Mouse (Mus musculus) layer of hippocampus, adult 11-12 months (tissue): ENCODE data around the gene Uimc1.
"Not testable (repeated sequence)": the region's sequence is repeated elsewhere in the genome, so short reads cannot be mapped to it uniquely, and the experiment has no call there.

Source experiments
- DNase-seq: peaks from one replicate; pipeline ENCODE4 v3.0.0; 2022; ENCODE audit warnings: low spot score

Uimc1 gene

GRCm38 (mm10) chr13:55099726-55100478 is at the start of gene Uimc1:
TSS of gene Uimc1 (minus strand) at chr13:55100300.
- peak; percentile 80 for DNase-seq

- DNase-seq, result no peak
Measured at GRCm38 (mm10) chr13:55140271-55140670, 40.2 kb upstream of the Uimc1 start.

DNA sequence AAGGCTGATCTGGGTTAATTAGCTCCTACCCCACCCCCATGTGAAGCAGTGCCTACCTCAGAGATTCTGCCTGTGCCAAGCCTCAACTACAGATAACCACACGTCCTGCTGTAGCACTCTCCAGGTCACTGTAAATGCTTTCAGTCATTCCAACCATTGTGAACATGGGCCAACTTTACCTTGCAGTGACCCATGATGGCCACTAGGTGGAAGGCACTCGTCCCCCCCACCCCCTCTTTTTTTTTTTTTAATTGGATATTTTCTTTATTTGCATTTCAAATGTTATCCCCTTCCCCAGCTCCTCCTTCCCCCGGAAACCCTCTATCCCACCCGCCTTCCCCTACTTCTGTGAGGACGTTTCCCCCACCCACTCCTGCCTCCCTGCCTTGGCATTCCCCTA is 35.3 kb upstream of the Uimc1 start:
- peak; percentile 24 for DNase-seq

- DNase-seq, result no peak
Measured at GRCm38 (mm10) chr13:55133448-55133847, 33.3 kb upstream of the Uimc1 start, which contains the start of gene Gm17617. TSS of gene Gm17617 (minus strand) at chr13:55133548.

GRCm38 (mm10) chr13:55124903-55125302 is 24.8 kb upstream of the Uimc1 start:
- no peak for DNase-seq

DNA sequence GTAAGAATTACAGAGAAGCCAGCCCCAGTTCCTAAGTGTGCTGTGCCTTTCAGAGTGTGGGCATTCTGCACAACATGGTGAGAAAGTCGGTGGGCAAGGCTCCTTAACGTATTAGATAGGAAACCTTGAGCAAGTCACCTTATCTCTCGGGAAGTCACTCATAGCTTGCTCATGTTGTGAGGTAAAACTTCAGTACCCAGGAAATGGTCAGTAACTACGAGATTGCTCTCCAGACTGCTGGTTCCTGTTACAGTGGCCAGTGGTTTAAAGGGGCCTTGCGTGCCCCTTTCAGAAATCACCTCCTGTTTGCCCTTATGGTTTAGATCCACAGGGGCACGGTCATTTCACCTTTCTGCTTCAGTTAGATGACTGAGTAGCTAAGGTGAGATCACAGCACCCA is 14.3 kb upstream of the Uimc1 start:
- DNase-seq, result no peak

DNA sequence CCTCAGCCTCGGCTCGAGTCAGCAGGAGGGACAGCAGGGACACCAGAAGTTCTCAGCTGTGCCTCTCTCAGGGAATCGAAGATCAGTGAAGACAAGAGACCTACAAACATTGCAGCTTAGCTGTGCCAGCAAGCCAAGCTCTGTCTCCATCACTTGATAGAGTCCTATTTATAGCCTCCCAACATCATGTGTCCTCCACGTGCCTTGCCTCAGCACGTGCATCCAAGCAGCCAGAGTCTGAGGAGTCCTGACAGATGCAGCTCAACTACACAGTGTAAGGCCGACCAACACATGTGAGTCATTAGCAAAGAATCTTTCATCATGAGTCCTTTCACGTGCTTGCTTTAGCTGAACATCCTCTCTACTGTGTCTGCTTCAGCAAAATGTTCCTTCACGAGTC is 7.6 kb upstream of the Uimc1 start:
- DNase-seq, result peak; percentile 38

DNA sequence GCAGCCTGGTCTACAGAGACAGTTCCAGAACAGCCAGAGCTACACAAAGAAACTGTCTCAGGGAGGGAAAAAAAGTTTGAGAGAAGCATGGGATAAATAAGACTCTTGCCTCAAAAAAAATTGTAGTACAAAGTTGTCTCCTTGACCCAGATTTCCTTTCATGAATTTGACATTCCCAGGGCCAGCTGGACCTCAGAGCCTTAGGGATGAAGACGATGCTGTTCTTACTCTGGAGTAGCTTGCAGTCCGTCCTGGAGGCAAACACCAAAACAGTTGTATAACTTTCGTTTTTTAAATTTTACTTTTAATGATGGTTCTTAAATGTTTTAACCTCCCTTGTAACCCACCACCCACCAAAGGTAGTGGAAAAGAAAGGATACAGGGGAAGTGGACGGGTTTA is 7.0 kb upstream of the Uimc1 start:
- DNase-seq, result no peak

GRCm38 (mm10) chr13:55105953-55106691 is 6.0 kb upstream of the Uimc1 start:
- DNase-seq, result no peak

DNA sequence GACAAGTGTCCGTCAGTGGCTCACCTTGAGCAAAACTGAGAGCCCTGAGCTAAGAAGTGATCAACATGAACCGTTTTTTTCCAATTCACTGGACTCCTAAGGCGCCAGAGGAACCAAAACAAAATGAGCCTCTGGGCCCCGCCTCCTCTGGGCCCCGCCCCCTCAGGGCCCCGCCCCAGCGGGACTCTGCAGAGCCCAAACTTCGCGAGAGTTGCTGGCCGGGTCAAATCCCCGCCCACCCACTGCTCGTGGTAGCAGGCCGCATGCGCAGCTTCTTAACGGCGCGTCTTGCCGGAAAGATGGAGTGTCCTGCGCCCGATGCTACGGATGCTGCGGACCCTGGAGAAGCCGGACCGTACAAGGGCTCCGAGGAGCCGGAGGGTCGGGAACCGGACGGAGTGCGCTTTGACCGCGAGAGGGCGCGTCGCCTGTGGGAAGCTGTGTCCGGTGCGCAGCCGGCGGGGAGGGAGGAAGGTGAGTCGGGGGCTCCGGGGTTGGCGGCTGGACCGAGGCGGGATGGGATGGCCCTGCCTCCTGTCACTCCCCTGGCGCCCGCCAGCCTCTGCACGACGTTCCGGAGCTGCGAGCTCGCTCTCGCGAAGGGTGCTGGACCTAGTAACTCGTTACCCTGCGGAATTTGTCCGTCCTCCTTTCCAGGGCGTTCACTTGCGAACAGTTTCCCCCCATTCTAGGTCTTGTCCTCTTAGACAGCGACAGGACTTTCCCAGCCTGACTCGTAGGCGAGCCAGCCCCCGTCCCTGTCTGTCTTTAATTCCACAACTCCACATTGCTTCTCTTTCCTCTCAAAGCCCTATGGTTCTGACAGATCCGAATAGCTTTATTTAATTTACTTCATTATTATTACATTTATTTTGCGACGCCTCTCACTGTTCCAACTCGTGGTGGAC is 5.2 kb upstream of the Uimc1 start, which contains the start of gene Zfp346:
Gene Zfp346 (plus strand): TSS at position 267 of the 908 bp plus-strand sequence.
- DNase-seq, result peak; percentile 98

GRCm38 (mm10) chr13:55103351-55103750 is 3.3 kb upstream of the Uimc1 start:
- no peak for DNase-seq

DNA sequence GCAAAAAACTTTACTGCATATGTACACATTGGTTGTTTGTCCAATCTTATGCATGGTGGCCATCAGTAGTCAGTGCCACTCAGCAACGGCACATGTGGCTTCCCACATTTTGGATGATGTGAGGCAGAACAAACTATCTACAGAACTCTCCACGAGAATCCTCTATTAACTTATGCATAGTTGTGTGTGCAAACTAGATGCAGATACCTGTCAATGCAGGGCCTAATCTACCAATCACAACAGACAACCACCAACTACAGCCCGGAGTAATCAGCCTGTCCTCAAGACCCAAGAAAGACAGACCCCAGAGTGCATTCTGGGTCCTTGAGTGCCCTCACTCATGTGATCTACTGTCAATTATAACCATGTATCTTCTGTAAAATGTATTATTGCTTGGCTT is 2.3 kb upstream of the Uimc1 start:
- no peak for DNase-seq

DNA sequence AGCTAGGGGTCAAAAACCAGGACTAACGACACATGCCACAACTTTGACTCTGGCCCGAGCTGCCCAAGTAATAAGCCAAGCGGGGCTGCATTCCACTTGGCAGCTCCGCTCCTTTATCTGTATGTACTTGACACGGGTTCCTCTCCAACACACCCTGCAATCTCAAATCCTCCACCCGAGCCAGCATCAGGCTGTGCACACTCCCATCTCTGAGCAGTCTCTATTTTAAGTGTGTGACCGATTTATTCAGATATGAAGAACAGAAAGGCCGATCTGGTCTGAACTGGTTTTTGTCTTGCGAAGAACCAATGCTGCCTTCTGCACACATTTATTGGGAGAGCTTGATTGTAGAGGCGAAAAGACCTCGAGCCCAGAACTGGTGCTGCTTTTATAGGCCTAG is 1.5 kb upstream of the Uimc1 start:
- no peak for DNase-seq

DNA sequence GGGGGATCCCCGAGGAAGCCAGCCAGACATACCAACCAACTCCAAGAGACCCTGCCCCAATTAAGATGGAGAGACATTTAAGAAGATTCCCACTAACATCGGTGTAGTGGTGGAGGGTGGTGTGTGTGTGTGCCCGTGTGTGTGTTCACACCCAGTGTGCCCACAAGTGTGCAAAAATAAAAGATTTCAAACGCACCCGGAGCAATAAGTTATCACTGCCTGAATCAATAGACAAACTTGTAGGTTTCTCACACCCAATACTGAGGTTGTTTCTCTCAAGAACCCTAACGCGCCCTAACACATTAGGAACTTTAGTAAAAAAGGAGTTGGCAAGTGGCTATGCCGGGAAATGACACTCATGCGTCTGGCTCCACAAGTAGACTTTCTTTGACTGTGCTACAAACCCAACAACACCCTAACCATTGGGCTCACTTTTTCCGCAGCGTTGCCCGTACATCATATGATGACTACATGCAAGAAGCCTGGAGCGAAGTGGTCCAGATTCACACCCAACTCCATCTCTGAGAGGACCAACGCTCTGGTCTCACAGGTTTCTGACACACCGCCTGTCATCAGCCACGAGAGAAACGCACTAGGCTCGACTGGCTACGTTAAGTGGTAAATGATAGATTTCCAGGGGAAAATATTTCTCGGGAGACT is 904 bp downstream of the Uimc1 start:
- peak; percentile 41 for DNase-seq

DNA sequence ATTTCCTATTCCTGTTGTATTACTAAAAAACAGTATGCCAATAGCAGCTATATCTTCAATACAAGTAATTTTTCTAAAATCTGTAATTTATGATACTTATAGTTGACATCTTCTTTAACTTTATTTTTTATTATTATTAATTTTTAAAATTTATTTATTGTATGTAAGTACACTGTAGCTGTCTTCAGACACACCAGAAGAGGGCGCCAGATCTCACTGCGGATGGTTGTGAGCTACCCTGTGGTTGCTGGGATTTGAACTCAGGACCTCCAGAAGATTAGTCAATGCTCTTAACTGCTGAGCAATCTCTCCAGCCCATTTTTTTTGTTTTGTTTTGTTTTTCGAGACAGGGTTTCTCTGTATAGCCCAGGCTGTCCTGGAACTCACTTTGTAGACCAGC is 2.3 kb downstream of the Uimc1 start:
- DNase-seq, result not testable (repeated sequence)

- peak; percentile 40 for DNase-seq
Measured at GRCm38 (mm10) chr13:55092588-55092987, 7.5 kb downstream of the Uimc1 start.

DNA sequence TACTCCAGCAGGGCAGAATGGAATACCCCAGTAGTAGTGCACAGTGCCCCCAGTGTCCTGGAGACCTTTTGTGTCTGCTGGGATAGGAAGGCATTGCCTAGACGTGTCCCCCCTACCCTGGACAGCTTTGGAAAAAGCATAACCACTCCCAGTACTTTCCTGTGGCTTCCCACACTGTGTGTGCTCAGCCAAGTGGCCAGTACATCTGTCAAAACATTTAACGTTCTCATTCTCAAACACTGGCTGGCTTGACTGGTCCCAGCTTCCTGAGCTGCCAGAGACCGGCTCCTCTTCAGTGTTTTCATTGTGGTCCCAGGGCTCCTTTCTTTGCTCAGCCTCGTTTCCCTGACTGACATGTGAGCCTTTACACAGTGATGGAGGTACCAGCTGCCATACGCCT is 24.5 kb downstream of the Uimc1 start:
- DNase-seq, result no peak

DNA sequence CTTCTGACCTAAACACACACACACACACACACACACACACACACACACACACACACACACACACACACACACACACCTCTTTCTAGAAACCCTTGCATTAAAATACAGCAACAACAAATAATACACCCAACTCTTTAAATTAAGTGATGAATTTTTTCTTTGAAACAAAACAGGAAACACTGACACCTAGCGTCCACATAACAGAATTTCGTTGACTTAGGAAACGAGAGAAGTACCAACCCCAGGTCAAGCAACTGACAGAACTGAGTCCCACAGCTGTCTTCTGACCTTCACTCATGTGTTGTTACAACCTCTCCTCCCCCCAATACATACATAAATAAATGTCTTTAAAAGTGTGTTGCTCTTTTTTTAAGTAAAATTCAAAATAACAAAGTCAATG is 28.8 kb downstream of the Uimc1 start:
- no peak for DNase-seq

- DNase-seq, result no peak
Measured at GRCm38 (mm10) chr13:55069719-55070118, 30.4 kb downstream of the Uimc1 start.

- DNase-seq, result no peak
Measured at GRCm38 (mm10) chr13:55063276-55063675, 36.8 kb downstream of the Uimc1 start.

GRCm38 (mm10) chr13:55058042-55058441 is 42.1 kb downstream of the Uimc1 start:
- no peak for DNase-seq

DNA sequence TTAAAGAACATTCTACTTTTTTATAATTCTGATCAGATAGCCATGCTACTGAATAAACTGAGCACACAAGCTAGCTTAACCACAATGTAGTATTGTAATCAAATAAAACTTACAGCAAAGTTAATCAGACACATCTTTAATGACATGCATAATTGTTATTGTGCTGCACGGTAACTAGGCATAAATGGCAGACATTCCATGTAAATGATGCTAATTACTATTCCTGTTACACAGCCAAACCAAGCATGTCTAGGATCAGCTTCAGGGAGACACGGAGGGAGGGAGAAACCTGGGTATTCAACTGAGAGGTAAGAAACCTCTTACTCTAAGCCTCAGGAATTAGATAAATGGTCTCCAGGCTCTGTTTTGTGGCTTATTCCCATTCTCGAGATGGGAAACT is 52.4 kb downstream of the Uimc1 start:
- no peak for DNase-seq
